Mouse (Mus musculus) neural tube, embryonic 14.5 days (tissue): Measurements from ENCODE around the gene AC124502.3. TPM values are rescaled to one million over a fixed set of nuclear protein-coding genes. Genes with fewer than 3 reads are reported as not detected.

Source experiments
- ATAC-seq: fragments of 200-750 bp; cut with Nextera tagmentation; 2 replicates; pipeline ENCODE4 v1.8.0; 2017; ENCODE audit warnings: low read depth, mild to moderate bottlenecking, moderate TSS enrichment, moderate library complexity
- H3K27ac ChIP-seq: fragments of 300-500 bp; sonication (generic); 2 replicates; pipeline ENCODE4 v1.5.1; 2014; ENCODE audit warnings: low read depth, mild to moderate bottlenecking, control low read depth, low read length, moderate library complexity, mixed read lengths
- H3K27me3 ChIP-seq: fragments of 300-500 bp; sonication (generic); 2 replicates; pipeline ENCODE4 v1.6.1; 2014; ENCODE audit warnings: low read length; ENCODE audit not compliant: control insufficient read depth, insufficient read depth
- H3K36me3 ChIP-seq: fragments of 300-500 bp; sonication (generic); 2 replicates; pipeline ENCODE4 v1.6.1; 2014; ENCODE audit warnings: low read length, mixed read lengths; ENCODE audit not compliant: control insufficient read depth, insufficient read depth
- H3K4me1 ChIP-seq: fragments of 300-500 bp; sonication (generic); 2 replicates; pipeline ENCODE4 v1.6.1; 2014; ENCODE audit warnings: low read length; ENCODE audit not compliant: control insufficient read depth, insufficient read depth
- H3K4me2 ChIP-seq: fragments of 300-500 bp; sonication (generic); 2 replicates; pipeline ENCODE4 v1.6.1; 2014; ENCODE audit warnings: mild to moderate bottlenecking, low read depth, low read length, control low read depth
- H3K4me3 ChIP-seq: fragments of 300-500 bp; sonication (generic); 2 replicates; pipeline ENCODE4 v1.5.1; 2014; ENCODE audit warnings: low read depth, low read length, control low read depth, mixed read lengths
- H3K9ac ChIP-seq: fragments of 300-500 bp; sonication (generic); replicated peaks from 2 replicates; pipeline ENCODE4 v1.6.1; 2014; ENCODE audit warnings: low read depth, mild to moderate bottlenecking, control low read depth, low read length, mixed read lengths
- H3K9me3 ChIP-seq: fragments of 300-500 bp; sonication (generic); 2 replicates; pipeline ENCODE4 v1.6.1; 2016; ENCODE audit warnings: low read length; ENCODE audit not compliant: control insufficient read depth
- WGBS: fragments of 180-500 bp; shearing (Covaris S2); extraction: QIAGEN DNeasy Blood & Tissue Kit; methylation state at CpG from one replicate; pipeline ENCODE4 v1.1.7; 2014; 5-methylcytosine and 5-hydroxymethylcytosine counted together
- polyA plus RNA-seq: library from polyadenylated mRNA; unstranded; fragments of >200 nt; fragmentation: Nextera tagmentation; extraction: Ambion mirVana; gene quantifications from 2 replicates; pipeline ENCODE4 v1.2.1, GENCODE M21; 2014

Gene AC124502.3
- 2.1 and 3.0 TPM in 2 replicates for polyA plus RNA-seq

GRCm38 (mm10) chr19:5038709-5039156 lies at the start of gene AC124502.3, which contains the start of gene B4gat1:
Gene AC124502.3 (plus strand): TSS chr19:5038891.
Gene B4gat1 (plus strand): TSS chr19:5038826.
- peak within 1 kb of the TSS; percentile 89 for H3K9ac ChIP-seq
- H3K27ac ChIP-seq = peak within 1 kb of the TSS; percentile 87
- H3K4me3 ChIP-seq = peak within 1 kb of the TSS; percentile 86
- peak; percentile 94 for ATAC-seq
- H3K4me1 ChIP-seq = peaks cover 24% of the 10 kb centered on the region
- no peaks in the 10 kb centered on the region for H3K9me3 ChIP-seq
- H3K27me3 ChIP-seq = no peaks in the 10 kb centered on the region
- peak within 1 kb of the TSS; percentile 98 for H3K4me2 ChIP-seq
- peaks cover 7% of the 10 kb centered on the region; the same call in 1 of the 2 replicates for H3K36me3 ChIP-seq
- WGBS = under 1% methylated on average over 41 of the region's 44 CpGs

- WGBS = 3% methylated on average over 13 of the region's 13 CpGs
- H3K9me3 ChIP-seq = no peaks in the 10 kb centered on the region
- H3K4me2 ChIP-seq = peak overlapping the region; percentile 71
- H3K4me3 ChIP-seq = peak overlapping the region; percentile 46
- H3K36me3 ChIP-seq = no peaks in the 10 kb centered on the region
- no peak for ATAC-seq
- no peak overlapping the region; the same call in 1 of the 2 replicates for H3K27ac ChIP-seq
- peaks cover 14% of the 10 kb centered on the region for H3K4me1 ChIP-seq
- peak overlapping the region; percentile 62 for H3K9ac ChIP-seq
- peaks cover 38% of the 10 kb centered on the region for H3K27me3 ChIP-seq
Measured at GRCm38 (mm10) chr19:4989013-4989412, 49.7 kb upstream of the AC124502.3 start.

GRCm38 (mm10) chr19:4989434-4990255 lies 49.0 kb upstream of the AC124502.3 start:
- ATAC-seq = peak; percentile 75
- Histone ChIP-seq H3K4me3 (peak overlapping the region; percentile 46), H3K9me3 (no peaks in the 10 kb centered on the region), H3K4me1 (peaks cover 16% of the 10 kb centered on the region), H3K27ac (peak overlapping the region; percentile 67), H3K36me3 (no peaks in the 10 kb centered on the region), H3K9ac (peak overlapping the region; percentile 62), H3K4me2 (peak overlapping the region; percentile 71), H3K27me3 (peaks cover 38% of the 10 kb centered on the region)
- 14% methylated on average over 47 of the region's 47 CpGs for WGBS

GRCm38 (mm10) chr19:4990256-4990625 lies 48.5 kb upstream of the AC124502.3 start, which contains the start of gene Npas4:
Gene Npas4 (minus strand): TSS chr19:4990316.
- no peaks in the 10 kb centered on the region for H3K36me3 ChIP-seq
- H3K4me3 ChIP-seq = peak within 1 kb of the TSS; percentile 46
- H3K4me2 ChIP-seq = peak within 1 kb of the TSS; percentile 71
- no peaks in the 10 kb centered on the region for H3K9me3 ChIP-seq
- H3K27me3 ChIP-seq = peaks cover 33% of the 10 kb centered on the region
- H3K4me1 ChIP-seq = peaks cover 17% of the 10 kb centered on the region
- peak within 1 kb of the TSS; percentile 62 for H3K9ac ChIP-seq
- H3K27ac ChIP-seq = peak within 1 kb of the TSS; percentile 67
- WGBS = 18% methylated on average over 4 of the region's 4 CpGs
- ATAC-seq = 0 out of 2 replicates have a peak, but pooled peaks have one; percentile 10

GRCm38 (mm10) chr19:4990716-4991115 lies 48.0 kb upstream of the AC124502.3 start:
- peaks cover 17% of the 10 kb centered on the region for H3K4me1 ChIP-seq
- no peaks in the 10 kb centered on the region for H3K36me3 ChIP-seq
- no peaks in the 10 kb centered on the region for H3K9me3 ChIP-seq
- peak overlapping the region; percentile 71 for H3K4me2 ChIP-seq
- no peak overlapping the region for H3K27ac ChIP-seq
- 0 out of 2 replicates have a peak overlapping the region, but pooled peaks have one; percentile 34 for H3K9ac ChIP-seq
- no peak; the same call in 1 of the 2 replicates for ATAC-seq
- under 1% methylated on average over 21 of the region's 22 CpGs for WGBS
- peaks cover 29% of the 10 kb centered on the region for H3K27me3 ChIP-seq
- peak overlapping the region; percentile 46 for H3K4me3 ChIP-seq

- H3K36me3 ChIP-seq = no peaks in the 10 kb centered on the region
- H3K9me3 ChIP-seq = no peaks in the 10 kb centered on the region
- H3K27ac ChIP-seq = no peak overlapping the region
- ATAC-seq = no peak
- no peak overlapping the region for H3K4me2 ChIP-seq
- H3K4me1 ChIP-seq = peaks cover 18% of the 10 kb centered on the region
- no peak overlapping the region for H3K4me3 ChIP-seq
- WGBS = 16% methylated on average over 8 of the region's 8 CpGs
- H3K9ac ChIP-seq = no peak overlapping the region
- H3K27me3 ChIP-seq = peaks cover 14% of the 10 kb centered on the region
Measured at GRCm38 (mm10) chr19:4992371-4992770, 46.3 kb upstream of the AC124502.3 start.

- H3K4me3 ChIP-seq = no peak overlapping the region
- no peak overlapping the region for H3K4me2 ChIP-seq
- peaks cover 9% of the 10 kb centered on the region for H3K27me3 ChIP-seq
- H3K9ac ChIP-seq = no peak overlapping the region
- no peak overlapping the region for H3K27ac ChIP-seq
- peaks cover 23% of the 10 kb centered on the region for H3K4me1 ChIP-seq
- ATAC-seq = no peak
- 5% methylated on average over 9 of the region's 9 CpGs for WGBS
- H3K9me3 ChIP-seq = no peaks in the 10 kb centered on the region
- no peaks in the 10 kb centered on the region for H3K36me3 ChIP-seq
Measured at GRCm38 (mm10) chr19:4992904-4993303, 45.8 kb upstream of the AC124502.3 start.

- Histone ChIP-seq H3K4me3 (no peak overlapping the region), H3K9me3 (no peaks in the 10 kb centered on the region), H3K9ac (no peak overlapping the region), H3K27me3 (peaks cover 7% of the 10 kb centered on the region), H3K4me1 (peaks cover 18% of the 10 kb centered on the region), H3K27ac (no peak overlapping the region), H3K4me2 (no peak overlapping the region), H3K36me3 (no peaks in the 10 kb centered on the region)
- no peak for ATAC-seq
- 45% methylated on average over 5 of the region's 5 CpGs for WGBS
Measured at GRCm38 (mm10) chr19:4994043-4994442, 44.6 kb upstream of the AC124502.3 start.
